Mouse (Mus musculus): Measurements from ENCODE around the gene Ndnf.
A peak's percentile ranks its signal among the peaks of the same experiment; 100 is the strongest.

Gene Ndnf

DNA sequence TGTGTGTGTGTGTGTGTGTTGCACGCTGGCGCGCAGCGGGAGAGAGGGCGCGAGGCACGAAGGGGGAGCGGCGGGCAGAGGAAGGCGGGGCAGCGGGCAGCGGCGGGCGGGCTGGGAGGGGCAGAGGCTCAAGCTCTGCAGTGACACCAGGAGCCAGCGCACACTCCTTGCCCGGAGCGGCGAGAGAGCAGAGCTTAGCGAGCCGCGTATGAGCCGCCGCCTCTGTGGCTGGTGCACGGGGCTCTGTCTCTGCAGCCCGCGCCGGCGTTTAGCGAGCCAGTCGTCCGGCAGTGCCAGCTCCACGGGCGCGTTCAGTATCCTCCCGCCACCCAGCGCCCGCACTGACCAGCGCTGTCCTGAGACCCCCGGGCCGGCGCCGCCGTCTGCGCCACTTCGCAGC, at the start of gene Ndnf:
Ndnf (plus strand) TSS at position 140 of the 400 bp plus-strand sequence.
- peak; percentile 67 for DNase-seq

DNA sequence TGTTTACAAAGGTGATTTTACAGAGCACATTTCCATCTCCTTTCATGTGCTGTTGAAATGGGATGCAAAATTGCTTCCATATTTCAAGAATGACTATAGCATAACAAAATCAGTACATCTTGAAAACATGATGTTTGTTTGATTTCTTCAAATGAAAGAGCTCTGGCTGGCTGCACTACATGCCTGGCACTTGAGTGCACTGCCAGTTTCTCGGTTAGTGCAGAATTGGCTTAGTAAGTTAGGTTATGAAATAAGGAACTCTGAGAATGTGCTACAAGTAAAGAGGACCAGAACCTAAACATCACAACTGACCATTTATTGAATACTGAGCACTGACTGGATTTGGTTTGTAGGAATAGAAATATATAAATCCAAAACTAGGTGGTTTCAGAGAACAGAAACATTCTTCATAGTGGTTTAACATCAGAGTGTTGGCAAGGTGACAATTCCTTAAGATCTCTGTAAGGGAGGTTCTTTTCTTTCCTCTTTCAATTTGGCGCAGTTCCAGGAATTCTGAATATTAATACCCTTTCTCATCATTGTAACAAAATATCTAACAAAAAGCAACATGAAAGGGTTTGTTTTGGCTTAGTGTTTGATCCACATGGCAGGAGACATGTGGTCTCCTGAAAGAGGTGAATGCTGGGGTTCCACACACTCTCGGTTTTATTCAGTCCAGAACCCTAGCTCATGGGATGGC, 48.2 kb upstream of the Ndnf start:
- no peak for DNase-seq

DNA sequence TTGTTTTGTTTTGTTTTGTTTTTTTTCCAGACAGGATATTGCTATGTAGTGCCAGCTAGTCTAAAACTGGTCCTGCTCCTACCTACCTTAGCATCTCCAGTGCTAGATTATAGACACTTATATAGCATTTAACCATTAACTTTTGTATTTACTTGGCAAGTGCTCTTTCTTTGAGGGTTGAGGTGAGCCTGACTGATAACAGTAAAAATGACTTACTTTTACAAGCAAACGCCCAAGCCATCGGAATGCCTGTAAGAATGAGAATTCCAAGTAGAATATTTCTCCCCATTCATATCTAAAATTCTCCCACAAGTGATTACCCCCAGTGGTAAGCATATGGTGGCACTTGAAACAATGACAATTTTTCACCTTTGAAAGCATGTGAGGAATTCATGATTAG, 40.8 kb upstream of the Ndnf start:
- no peak for DNase-seq

DNA sequence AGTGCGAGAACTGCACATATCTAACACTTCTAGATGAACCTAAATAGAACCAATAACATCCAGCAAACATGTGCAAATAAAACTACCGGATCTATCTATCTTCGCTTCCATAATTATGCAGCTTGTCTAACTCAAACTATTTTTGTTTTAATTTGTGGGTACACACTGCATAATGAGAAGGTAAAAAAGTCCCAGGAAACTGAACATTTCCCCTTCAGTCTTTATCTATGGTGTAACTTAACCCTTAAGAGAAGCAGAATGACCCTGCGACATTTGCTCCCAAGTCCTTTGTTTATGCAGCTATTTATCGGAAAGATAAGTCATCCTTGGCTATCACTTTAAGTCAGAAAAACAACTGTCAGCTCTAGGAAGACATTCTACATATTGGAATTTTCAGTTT, 39.2 kb upstream of the Ndnf start:
- DNase-seq = no peak

DNA sequence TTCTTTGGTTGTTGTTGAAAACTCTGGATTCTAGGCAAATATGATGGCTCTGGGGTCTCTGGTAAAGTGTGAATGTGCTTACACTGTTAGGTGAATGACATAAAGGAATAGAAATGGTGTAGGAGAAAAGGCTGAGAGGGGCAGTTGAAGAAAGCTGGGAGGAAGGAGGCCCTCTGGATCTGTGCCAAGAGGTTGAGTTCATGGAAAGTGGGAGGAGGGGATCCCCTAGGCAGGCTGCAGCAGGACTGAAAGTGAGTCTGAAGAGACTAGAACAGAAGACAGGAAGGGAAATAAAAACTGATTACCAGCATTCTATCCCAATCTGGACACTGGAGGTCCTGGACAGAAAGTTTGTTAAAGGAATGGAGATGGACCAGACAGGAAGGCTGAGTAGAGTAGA, 29.0 kb upstream of the Ndnf start:
- peak; percentile 4 for DNase-seq

DNA sequence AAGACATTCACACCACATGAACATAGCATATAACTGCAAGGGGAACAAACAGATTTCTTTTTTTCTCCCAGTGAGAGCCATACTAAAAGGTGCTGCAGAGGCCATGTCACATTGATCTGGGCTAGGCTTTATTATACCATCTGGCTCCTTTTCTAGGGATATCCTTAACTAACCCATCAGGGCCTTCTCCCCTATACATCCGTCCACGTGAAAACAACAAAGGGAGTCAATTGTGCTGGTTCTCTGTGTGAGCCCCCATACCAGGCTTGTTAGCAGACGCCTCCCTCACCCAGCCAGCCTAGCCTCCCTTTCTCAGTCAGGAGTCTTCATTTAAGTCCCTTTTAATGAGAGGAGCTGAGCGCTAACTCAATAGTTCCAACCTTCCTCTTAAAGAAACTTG, 27.3 kb upstream of the Ndnf start:
- DNase-seq = no peak

DNA sequence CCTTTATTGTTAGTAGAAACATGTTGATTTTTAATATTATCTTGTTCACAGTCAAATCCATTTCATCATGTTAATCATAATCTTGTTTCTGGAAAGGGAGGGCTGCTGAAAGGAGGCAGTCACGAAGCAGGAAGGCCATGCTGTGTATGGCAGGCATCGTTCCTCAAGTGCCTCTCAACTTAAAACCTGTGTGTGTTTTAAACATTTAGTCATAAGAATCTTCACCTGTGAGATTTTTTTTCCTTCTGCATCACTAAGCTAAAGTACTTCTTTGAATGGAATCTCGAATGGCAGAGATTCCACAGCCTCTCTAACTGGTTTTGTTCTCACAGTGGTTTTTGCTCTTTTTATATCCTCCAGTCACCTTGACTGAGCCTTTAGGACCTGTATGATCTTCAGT, 25.0 kb upstream of the Ndnf start:
- DNase-seq = no peak

DNA sequence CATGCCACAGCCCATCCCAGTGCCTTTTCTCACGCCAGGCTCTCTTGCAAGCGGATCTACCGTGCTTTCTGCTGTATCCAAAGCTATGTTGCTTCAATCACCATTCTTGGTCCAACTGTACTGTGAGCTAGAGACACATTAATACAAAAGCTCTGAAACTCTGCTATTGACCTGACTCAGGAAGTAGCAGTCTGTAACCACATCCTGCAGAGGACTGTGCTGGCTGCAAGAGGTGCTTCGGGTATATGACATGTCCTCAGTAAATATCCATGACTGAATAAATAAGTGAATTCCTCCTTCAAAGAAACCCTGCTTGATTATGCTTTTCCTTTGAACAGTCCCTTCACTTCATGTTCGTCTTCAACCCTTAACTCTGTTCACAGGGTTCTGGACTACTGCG, 23.7 kb upstream of the Ndnf start:
- DNase-seq = no peak

DNA sequence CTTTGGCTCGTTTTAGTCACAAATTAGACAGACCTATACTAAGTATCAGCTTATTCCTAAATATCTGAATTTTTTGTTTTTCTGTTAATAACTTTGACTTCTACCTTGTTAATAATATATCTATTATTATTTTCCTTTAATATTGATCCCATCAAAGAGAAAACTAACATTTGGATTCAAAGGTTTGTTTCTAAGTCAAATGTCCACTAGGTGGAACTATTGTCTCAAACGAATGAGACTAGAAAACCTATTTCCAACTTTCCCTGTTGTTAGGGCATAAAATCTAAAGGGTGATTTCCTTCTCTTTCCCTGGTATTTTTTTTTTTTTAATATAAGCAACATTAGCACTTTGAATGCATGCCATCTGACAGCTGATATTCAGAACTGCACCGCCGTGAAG, 20.0 kb upstream of the Ndnf start:
- no peak for DNase-seq

DNA sequence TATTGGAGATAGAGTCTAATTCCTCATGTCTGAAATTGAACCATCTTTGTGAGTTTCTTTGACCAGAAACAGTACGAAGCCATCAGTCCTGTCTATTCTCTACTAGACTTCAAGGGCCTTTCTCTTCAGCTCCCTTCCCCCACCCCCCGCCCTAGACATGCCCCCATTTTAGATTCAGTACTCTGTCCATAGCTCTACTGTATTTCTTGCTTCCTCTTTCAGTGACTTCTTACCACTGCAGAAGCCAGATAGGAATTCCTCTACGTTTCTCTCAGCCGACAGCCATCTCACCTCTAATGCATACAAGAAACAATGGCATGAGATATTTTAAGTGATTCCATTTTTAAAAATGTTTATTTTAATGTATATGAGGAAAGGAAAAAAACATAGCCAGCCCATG, 10.1 kb upstream of the Ndnf start:
- no peak for DNase-seq

DNA sequence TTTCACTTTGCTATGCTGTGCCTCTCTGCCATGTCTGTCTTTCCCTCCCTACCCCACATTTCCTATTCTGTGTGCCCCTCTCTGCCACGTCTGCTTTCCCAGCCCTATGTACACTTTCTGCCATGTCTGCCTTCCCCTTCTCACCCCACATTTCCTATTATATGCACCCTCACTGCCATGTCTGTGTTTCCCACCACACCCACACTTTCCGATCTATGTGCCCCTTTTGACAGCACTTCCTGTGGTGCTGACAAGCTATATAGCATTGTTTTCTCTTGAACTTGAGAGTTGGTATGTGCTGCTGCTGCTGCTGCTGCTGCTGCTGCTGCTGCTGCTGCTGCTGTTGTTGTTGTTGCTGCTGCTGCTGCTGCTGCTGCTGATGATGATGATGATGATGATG, 9.3 kb upstream of the Ndnf start:
- DNase-seq = no peak

DNA sequence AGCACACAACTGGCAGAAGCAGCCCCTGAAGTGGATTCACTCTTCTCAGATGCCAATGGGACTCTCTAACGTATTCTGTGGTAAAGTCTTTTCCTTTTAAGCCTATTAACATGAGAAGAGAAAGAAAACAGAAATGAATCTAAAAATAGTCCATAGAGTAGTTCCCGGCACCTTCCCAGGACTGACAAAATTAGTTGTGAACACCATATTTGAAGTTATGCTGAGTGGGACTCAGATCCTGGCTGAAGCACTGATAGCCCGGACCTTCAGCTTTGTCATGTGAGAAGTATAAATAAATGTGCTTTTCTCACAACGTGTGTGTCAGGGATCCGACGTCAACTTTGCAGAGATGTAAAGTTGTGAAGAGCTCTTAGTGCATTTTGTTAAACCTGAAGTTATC, 7.4 kb upstream of the Ndnf start:
- no peak for DNase-seq

DNA sequence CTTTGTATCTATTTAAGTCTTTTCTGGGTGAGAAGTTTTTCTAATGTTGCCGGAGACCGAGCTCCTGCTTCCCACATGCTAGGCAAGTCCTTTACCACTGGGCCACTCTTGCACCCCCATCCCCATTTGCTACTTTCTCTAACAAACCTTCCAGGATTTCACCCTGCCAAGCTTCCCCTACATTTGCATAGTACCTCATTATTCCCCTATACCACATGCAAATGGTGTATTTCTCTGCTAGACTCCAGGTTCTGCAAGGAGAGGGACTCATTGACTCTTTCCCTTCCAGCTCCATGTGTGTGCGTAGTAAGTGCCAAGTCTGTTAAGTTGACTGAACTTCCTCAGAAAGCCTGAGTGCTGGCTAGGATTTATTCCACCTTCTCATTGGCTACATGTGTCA, 5.1 kb upstream of the Ndnf start:
- DNase-seq = no peak

DNA sequence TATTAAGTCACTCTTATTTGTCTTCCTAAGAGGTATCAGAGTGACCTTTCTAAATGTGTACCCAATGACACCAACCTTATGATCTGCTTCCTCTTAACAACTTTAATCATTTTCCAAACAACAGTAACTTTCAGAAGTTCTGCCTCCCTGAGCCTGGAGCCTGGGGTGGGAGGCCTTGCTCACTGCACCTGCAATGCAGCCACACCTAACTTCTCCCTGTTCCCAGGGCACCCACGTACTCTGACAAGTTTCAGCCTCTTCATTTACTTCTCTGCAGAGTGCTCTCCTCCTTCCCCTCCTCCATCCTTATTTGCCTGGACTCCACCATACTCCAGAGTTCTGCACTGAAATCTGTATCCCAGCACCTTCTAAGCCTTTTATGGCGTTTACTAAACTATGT, 1.4 kb upstream of the Ndnf start:
- DNase-seq = no peak

DNA sequence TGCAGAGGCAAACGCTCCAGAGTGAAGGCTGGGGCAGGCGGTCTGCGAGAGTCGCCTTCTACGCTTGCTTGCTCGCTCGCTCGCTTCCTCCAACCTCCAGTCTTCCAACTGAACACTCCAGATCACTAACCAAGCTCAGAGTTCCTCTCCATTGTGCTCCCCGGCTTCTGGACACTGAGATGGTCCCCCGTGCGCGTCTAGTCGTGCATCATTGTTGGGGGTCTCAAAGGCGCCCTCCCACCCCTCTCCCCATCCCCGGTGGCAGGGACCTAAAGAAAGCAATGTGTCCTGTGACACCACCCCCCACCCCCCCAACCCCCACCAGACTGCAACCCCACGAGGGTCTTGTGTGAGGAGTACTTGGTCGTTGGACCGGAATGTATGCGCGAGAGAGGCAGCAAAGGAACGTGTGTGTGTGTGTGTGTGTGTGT, 394 bp upstream of the Ndnf start:
- peak; percentile 6 for DNase-seq

DNA sequence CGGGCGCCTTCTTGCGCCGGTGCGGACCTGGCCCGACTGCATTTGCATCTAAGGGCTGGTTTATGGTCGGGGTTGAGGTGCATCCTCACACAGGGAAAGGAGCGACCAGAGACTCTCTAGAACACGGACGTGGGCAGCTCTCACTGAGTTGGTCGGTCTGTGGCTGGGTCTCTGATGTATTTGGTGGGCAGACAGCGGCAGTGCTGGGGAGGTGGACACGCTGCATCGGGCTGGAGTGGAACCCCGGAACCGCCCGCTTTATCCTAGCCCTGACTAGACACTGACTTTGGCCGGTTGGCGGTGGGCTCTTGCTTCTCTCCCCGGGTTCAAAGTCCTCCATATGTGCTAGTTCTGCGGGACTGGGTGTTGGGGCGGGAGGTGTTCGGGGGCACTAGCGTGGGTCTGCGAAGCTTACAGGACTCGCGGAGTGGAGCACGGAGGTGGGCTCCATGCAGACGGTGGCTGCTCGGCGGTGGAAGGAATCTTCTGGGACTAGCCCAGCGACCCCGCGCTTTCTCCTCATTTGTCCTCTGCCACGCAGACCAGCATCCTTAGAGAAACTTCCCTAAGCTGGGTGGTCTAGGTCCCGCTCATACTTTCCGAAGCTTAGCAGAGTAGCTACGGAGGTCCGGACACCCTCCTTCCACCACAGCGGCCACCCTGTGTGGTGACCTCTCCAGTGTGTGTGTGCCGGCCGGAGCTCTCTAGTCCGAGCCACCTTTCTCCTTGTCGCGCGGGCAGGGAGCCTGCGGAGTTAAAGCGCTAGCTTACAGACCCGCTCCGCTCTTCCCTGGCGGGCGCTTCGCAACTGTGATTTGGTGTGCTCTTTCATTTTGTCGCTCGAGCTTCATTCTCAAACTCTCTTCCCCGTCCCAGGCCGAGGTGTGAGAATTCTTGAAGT, 991 bp downstream of the Ndnf start:
- DNase-seq = peak; percentile 13

DNA sequence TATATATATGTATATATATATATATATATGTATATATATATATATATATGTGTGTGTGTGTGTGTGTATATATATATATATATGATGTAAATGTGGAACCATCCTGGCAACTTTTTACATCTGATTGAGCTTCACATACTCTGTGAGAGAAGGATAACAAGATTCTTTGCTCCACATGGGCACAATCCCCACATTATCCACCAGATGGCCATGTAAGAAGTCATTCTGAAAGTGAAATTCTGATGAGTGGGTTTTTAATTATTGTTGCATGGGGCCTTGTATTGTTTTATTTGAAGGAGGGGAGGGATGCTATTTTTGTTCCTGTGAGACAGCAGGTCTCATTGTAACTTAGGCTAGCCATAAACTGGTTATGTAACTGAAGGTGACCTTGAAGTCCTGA, 22.5 kb downstream of the Ndnf start:
- no peak for DNase-seq

DNA sequence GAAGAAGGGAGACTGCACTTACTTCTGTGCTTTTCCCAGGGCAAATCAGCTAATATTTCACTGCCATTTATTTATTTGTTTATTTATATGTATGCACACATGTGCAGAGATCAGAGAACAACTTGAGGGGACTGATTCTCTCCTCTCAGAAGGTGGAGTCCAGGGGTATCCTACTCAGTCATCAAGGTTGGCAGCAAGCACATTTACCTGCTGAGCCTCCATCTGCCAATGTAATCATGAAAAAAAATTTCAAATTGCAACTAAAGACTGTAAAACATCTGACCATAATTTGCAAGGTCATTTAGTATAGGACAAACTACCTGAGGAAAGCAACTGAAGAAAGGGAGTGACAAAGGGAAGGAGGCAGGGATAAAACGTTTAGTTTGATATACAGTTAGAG, 49.3 kb downstream of the Ndnf start:
- DNase-seq = no peak

DNA sequence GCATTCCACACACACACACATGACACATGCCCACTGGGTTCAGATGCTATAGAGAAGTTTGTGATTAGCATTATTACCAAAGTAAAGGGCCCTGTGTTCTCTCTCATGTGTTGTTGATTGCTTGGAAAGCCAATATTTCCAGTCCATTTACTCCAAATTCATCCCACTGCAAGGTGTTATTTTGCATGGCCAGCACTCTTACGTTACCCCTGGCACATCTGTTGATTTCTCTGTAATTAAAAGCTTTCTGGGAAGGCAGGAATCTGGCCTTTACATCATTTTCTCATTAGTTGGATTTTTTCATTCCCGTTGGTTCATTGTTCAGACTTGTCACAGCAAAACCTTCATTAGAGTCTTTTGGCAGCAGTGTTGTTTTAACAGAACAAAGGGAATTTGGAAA, 54.3 kb downstream of the Ndnf start:
- DNase-seq = no peak

DNA sequence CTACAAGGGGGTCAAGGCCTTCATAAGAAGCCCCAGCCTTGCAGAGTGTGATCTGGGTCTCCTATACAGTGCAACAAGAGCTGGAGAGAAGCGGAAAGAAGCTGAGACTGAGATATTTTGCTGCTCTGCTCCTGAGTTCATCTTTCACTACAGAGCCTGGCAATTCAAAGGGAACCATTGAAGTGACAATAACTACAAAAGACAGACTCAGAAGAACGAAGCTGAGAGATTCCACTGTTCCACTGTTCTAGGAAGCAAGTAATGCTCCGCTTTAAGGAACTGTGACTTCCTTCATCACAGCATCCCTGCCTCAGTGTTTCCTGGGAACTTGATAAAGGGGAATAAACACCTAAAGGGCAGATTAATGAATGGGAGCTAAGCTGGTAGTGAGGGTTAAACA, 56.9 kb downstream of the Ndnf start:
- DNase-seq = no peak

DNA sequence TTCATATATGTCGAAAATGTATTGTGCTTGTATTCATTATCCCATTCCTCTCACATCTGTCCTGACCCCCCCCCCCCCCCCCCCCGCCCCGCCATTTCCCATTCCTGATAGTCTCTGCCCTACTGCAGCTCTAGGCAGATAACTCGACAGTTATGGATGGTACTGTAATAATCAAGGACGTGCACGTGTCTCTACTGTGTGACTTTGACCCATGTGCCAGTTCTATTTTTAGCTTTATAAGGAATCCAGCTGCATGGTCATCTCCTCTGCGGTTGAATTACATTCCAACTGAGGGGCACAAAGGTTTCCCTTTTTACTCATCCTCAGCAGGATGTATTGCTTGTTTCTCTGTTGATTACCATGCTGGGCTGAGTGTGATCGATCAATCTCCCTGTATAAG, 68.1 kb downstream of the Ndnf start:
- no peak for DNase-seq

DNA sequence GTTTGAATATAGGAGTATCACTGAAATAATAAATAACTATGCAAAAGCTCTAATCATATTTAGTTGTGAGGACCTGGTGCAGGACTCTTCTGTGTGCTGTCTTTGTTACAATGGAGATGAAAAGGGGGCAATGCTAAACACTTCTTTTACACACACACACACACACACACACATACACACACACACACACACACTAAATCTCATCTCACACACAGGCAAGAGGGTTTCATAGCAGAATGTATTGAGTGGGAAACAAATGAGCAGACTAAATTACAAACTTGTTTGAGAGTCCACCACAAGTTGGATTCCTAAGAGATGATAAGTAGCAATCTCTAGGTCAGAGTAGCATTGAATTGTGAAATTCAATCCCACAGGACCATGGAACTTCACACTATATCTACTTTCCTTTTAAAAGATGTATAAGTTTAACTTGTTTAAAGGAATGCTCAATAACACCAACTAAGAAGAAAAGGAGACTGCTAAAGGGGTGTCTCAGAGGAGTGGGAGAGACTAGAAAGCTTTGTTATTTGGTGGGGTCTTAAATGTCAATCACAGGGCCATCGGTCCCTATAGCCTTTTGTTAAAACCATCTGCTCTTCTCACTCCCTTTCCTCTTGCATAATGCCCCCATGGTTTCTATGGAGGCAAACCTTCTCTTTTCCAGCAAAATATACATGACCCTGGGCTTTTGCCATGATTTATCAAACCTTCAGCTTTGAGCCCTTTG, 71.9 kb downstream of the Ndnf start:
- no peak for DNase-seq

DNA sequence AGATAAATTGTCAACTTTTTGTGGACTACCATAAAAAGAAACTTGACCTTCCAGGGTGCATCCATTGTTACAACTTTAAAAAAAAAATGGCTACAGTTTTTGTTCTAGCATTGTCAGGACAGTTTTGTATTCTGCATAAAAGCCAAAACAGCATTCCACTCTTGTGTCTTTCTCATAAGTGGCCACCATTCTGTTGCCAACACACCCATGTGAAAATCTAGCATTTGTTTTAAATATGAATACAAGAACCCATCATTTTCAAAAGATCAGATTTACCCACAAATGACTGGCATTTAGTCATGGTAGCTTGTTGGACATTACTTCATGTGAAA, 72.4 kb downstream of the Ndnf start:
- DNase-seq = no peak

DNA sequence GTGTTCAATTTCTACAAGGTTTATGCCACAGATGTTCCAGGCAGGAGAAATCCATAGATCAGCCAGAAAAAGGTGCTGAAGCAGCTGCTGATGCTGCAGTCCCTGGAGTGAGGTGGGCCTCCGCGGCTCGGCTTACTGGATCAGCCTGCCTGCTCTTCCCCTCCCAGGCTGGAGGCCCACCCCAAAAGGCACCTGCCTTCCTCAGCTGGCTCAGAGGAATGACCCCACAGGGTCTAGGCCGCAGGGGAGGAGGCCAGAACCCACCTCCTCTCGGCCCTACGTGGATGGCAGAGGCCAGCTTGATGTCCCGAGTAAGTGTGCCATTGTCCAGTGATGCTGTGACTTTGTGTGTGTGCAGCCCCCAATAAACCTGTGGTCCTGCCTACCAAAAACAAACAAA, 86.8 kb downstream of the Ndnf start:
- DNase-seq = no peak

Measured in liver (tissue).